Mouse (Mus musculus) kidney, postnatal 25 days (tissue): ENCODE data around the gene Arhgap45.

Experiments
- DNase-seq, 2 experiments: peaks; one replicate each; pipeline ENCODE4 v3.0.0; 2021; ENCODE audit warnings: mixed read lengths in 2 of 2

Arhgap45 gene

GRCm38 (mm10) chr10:79987771-79988505 is 28.5 kb upstream of the Arhgap45 start:
- no peak for DNase-seq

GRCm38 (mm10) chr10:79988506-79989271 is 27.8 kb upstream of the Arhgap45 start, which contains the start of gene Cnn2:
TSS of gene Cnn2 (plus strand) at chr10:79988584.
- DNase-seq, result peak; percentile 68 to 85

GRCm38 (mm10) chr10:79989272-79989786 is 27.1 kb upstream of the Arhgap45 start:
- no peak for DNase-seq

- DNase-seq, result peak; percentile 41 to 61
Observed at GRCm38 (mm10) chr10:79989870-79990269, 26.6 kb upstream of the Arhgap45 start.

GRCm38 (mm10) chr10:79991099-79991498 is 25.4 kb upstream of the Arhgap45 start:
- no peak for DNase-seq

GRCm38 (mm10) chr10:79991548-79991947 is 24.9 kb upstream of the Arhgap45 start:
- DNase-seq, result no peak

GRCm38 (mm10) chr10:79994397-79995115 is 21.9 kb upstream of the Arhgap45 start:
- peak; percentile 65 to 68 for DNase-seq

GRCm38 (mm10) chr10:79995636-79996035 is 20.8 kb upstream of the Arhgap45 start:
- no peak for DNase-seq

- peak; percentile 97 to 99 for DNase-seq
Observed at GRCm38 (mm10) chr10:79996272-79997033, 20.0 kb upstream of the Arhgap45 start, which contains the start of gene Abca7. TSS of gene Abca7 (plus strand) at chr10:79996494.

GRCm38 (mm10) chr10:79997034-79997760 is 19.3 kb upstream of the Arhgap45 start:
- peak; percentile 71 to 85 for DNase-seq

- no peak for DNase-seq
Observed at GRCm38 (mm10) chr10:79997819-79998218, 18.6 kb upstream of the Arhgap45 start.

- DNase-seq, result no peak
Observed at GRCm38 (mm10) chr10:80001945-80002344, 14.5 kb upstream of the Arhgap45 start.

- DNase-seq, result no peak
Observed at GRCm38 (mm10) chr10:80002829-80003228, 13.6 kb upstream of the Arhgap45 start.

GRCm38 (mm10) chr10:80003374-80004232 is 12.8 kb upstream of the Arhgap45 start:
- no peak for DNase-seq

GRCm38 (mm10) chr10:80004233-80004705 is 12.2 kb upstream of the Arhgap45 start:
- no peak for DNase-seq

GRCm38 (mm10) chr10:80011740-80012139 is 4.7 kb upstream of the Arhgap45 start:
- DNase-seq, result no peak

- no peak for DNase-seq
Observed at GRCm38 (mm10) chr10:80013609-80014008, 2.8 kb upstream of the Arhgap45 start.

GRCm38 (mm10) chr10:80014484-80015290 is 1.8 kb upstream of the Arhgap45 start:
- DNase-seq, result no peak

- no peak for DNase-seq
Observed at GRCm38 (mm10) chr10:80015583-80015982, 870 bp upstream of the Arhgap45 start.
